Mouse (Mus musculus): ENCODE measurements around the gene Nit2.
A peak's percentile ranks its signal among the peaks of the same experiment; 100 is the strongest.

Nit2 gene

DNA sequence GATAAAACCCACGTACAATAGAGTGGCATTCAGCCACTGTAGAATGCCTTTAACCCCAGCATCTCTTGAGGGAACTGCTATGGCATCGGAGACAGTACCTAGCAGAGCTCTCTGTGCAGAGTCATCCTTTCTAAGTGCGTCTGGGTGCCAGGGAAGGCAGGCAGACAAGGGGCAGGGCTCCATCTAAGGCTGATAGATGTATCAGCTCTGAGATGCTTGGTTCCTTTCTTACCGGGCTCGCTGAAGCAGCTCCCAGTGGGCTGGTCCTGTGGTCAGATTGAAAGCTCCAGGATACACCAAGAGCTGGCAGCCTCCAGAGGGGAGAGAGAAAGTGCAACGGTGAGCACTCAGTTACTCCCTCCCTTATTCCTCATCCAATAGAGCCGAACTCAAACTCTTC is 7.3 kb downstream of the Nit2 start:
- no peak for DNase-seq

DNA sequence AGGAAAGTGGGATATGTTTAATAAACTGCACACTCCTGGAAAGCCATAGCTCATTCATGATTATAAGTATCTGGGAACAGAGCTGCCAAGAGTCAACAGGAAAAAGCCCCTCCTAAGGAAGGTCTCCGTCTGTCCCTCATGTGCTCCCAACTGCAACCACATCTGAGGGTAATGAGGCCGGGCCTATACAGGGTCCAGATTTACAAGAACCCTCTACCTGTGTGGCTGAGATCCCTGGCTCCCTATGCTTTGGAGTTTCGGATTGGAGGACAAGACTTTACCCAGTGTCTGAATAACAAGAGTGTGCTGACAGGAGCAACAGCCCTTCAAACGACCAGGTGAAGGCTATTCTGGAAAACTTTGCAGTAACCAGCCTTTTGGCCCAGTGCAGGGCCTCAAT is 9.4 kb downstream of the Nit2 start:
- DNase-seq = no peak

DNA sequence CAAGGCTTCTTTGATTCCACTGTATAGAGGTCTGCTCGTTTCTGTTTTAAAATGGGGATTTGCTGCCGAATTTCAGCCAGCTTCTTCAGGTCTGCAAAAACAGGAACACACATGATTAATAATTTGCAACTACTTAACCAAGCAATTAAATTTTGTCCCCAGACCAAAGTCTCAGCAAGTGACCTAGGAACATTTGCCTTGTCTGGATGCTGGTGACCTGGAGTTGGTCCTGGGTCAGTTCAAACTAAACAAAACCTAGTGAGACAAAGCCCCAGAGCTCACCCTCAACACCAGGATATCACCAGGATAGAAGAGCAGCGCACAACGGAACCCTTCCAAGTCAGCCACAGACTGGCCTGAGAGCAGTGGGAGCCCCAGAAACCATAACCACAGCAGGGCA is 10.1 kb downstream of the Nit2 start:
- no peak for DNase-seq

DNA sequence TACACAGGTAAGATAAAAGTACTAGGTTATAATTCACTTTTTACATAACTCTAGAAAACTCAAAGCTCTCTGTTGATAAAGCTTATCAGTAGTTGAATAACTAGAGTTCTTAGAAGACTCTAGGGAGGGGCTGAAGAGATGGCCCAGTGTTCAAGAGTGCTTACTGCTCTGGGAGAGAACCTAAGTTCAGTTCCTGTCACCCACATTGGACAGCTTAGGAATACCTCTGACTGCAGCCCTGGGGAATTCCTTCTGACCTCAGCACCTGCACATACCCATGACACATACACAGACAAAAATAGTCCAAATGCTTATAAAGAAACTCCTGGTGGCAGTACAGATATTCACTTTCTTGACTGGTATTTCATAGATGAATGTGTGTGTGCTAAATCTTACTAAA is 11.2 kb downstream of the Nit2 start:
- no peak for DNase-seq

DNA sequence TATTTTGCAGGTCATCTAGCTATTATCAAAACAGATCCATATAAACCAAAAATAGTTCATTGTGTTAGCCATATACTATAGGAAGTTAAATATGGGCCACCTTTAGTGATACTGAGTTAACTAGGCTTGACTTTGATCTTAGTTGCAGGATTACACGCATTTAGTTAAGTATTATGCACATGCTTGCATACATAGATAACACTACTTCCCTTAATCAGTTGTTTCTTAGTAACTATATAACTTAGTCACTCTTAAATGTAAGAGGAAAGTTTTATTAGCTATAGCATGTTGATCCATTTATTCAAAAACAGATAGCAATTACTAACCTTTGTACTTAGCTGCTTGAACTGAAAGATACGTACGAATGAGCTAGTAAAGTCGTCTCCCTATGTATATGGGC is 15.7 kb downstream of the Nit2 start:
- DNase-seq = no peak

DNA sequence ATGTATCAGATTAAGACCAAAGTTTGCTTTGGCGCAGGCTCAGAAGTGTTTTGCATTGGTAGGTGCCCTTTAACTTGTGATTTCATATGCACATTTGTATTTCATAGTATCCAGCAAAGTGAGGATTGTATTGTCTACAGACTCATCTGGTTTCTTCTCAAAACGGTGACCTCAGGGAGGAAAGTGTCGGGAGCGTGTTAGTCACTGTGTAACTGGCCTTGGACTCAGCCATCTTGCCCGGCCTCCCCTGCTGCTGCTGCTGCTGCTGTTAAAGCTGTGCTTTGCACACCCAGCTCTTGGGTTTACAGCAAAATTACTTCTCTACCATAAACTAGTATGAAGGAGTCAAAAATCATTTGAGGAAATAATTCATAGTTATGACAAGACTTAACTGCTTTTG is 22.4 kb downstream of the Nit2 start:
- DNase-seq = no peak

DNA sequence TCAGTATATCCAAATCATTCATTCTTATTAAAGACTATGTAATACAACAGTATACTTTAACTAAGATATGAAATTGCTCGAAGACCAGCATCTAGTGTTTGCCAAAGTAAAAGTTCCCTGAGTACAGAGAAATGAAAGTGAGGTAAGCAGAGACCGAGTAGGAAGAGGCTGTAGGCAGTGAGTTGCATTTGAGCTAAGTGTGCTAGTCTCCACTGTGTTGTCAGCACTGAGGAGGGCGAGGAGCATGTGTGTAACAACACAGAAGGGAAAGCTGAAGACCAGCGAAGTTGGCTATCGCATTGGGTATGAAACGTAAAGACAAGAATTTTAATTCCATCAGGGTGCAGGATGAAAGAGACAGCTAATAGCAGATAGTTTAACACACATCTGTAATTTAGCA is 33.5 kb downstream of the Nit2 start:
- DNase-seq = no peak

DNA sequence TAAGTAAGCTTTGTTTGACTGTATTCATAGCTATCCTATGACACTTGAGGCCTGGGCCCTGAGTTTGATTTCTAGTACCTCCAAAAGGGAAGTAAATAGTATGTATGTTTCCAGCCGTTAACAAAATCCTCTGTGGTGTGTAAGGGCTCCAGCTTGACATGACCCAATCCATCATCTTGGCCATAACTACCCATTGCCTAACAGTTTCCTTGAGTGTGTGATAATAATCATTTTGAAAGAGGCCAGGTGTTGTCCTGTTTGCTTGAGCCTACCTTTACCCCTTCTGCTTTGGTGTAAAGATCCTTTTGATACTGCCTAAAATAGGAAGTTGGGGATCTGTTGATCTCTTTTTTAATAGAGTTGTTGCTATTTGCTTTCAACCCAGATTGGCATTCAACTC is 34.8 kb downstream of the Nit2 start:
- no peak for DNase-seq

DNA sequence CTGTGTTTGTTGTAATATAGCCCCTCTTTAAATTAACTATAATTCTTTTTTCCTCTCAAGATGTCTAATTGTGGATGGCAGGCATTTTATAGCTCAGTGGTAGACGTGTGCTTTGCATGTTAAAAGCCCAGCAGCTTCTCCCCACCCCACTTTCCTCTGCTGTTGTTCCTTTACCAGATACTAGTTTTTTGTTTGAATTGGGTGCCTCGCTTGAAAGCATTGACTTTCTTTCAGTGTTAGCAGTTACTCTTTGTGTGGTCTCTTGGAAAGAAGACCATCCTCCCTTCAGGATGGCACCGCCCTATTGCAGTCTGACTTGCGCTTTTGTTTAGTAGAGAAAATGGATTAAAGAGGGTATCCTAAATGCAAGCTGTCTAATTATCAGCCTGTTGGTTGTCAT is 35.6 kb downstream of the Nit2 start:
- DNase-seq = no peak

DNA sequence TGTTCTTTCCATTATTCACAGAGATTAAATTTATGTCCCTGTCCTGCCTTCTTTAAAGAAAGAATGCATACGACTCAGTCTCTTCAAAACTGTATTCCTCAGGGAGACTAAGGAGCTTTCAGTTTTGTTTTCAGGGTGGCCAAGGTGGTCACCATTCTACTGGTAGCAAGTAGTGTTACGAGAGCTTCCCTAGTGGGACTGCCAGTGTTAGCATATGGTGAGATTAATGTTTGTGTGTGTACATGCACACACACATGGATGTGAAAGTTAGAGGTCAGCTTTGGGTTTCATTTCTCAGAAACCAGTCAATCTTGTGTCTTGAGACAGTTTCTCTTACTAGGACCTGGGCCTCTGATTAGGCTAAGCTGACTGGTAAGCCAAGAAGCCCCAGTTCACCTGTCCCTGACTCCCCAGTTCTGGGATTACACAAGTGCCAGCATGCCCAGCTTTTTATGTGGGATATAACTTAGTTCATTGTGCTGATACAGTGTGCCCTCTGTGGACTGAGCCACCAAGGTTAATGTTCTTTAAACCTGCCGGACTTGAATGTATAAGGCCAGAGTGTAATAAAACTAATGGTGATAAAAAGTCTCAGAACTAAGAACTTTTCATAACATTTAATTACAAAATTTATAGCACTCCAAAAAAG is 36.3 kb downstream of the Nit2 start:
- no peak for DNase-seq

DNA sequence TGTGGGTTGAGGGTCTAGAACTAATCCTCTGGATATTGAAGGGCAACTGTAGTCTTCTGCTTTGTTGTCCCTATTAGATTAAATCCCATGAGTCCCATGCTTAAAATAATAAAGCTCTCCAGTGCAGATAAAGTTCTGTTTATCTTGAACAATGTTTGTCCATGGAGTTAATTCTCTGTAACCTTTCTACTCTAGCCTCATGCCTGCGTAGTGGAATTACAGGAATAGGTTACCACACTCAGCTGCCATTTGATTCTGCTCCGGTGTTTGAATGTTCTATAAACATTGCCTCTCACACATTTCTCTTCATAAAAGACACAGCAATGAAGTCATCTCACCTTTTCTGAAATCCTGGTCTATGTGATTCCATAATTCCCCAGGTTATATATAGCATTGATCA is 39.3 kb downstream of the Nit2 start:
- DNase-seq = no peak

DNA sequence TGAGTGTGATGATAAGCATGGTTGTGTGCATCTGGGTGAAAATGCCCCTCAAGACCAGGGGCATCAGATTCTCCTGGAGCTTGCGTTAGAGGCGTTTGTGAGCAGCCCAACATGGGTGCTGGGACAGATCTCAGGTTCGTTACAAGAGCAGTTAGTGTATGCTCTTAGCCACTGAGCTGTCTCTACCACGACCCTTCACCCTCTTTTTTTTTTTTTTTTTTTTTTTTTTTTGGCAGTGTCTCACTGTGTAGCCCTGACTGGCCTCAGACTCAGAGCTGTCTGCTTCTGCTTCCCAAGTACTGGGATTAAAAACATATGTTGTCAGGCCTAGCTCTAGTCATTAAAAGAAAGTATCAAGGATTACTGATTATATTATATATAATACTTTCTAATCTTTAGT is 40.9 kb downstream of the Nit2 start:
- DNase-seq = no peak

DNA sequence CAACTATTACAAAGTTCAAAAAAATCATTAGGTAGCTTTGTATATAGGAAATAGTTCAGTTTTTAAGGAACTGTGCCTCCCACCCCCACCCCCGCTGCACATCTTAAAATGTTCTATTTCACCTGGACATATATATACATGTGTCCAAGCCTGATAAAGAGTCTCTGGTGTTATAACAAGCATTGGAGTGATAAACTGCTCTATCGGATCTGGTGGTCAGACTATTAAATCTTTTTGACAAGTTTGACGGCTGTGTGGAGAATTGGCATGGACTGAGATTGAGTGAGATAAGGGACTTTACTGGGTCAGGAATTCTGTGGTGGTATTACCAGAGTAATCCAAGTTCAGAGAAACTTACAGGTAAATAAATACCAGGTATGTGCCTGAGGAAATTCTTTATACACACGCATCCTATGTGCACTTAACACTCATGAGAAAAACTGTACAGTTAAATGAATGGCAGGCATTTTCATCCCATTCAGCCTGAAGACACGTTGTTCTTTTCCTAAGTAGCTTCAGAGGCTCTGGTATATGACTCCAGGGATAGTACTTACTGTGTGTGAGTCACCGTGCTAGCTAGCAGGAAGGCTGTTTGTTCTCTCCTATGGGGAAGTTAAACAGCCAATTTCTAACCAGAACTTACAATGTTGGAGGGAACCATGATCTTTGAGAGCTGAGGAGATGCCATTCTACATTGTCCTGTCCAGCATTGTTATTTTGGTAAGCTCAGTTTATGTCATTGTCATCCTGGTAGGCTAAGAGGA is 44.3 kb downstream of the Nit2 start:
- DNase-seq = no peak

DNA sequence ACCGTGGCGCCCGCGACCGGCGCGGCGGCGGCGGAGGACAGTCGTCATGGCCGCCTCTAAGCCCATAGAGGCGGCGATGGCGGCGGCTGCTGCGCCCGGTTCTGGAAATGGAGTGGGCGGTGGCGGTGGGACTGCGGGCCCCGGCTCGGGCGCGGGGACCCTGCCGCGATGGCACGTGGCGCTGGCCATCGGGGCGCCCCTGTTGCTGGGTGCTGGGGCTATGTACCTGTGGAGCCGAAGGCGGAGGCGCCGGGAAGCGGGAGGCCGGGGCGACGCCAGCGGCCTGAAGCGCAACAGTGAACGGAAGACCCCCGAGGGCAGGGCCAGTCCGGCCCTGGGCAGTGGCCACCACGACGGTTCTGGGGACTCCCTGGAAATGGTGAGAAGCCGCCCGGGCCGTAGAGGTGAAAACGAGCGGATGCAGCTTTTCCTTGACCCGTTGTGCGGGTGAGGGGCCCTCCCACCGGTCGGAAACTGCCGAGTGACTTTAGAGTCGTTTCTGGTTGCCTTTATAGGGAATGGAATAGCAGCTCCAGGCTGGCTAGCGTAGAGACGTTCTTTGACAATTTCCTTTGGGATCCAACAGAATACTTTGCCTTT is 45.2 kb downstream of the Nit2 start:
- no peak for DNase-seq

DNA sequence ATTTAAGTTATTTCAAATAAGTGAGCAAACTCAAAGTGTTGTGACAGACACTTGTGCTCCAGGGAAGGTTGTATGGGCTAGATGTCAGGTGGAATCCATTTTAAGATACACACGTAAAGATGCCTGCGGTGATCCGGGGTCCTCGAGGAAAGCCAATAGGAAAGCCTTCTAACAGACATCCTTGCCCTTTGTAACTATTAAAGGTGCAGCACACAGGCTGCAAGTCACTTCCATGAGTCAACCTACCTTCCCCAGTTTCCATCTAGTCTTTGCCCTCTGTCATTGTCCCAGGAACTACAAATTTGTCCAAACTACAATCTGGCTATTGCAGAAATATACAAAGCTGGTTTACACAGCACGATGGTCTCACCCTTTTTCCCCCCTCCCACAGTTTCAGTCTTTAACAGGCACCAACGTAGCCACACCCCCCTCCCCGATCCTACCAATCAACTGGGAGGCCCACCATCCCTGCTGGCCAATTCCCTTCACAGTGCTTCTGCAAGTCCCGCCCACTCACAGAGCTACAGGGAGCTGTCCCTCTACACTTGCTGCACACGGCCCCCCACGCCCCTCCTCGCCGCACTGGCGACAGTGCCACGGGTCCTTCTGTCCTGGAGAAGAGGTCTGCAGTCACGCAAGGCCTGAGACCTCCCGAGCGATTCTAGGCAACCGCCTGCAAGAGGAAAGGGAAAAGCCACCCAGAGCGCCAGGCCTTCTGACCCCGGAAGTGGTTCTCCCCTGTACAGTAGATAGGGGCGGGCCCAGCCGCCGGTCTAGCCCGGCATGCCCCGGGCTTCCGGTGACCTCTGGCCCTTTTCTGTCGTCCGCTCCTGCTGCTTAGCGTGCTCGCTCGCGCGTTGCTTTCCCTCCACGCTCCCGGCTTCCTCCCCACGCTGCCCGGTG is 46.0 kb downstream of the Nit2 start, which contains the start of gene Tomm70a:
Gene Tomm70a, plus strand, starts transcription at position 791 of the 903 bp plus-strand sequence.
- peak; percentile 96 for DNase-seq

DNA sequence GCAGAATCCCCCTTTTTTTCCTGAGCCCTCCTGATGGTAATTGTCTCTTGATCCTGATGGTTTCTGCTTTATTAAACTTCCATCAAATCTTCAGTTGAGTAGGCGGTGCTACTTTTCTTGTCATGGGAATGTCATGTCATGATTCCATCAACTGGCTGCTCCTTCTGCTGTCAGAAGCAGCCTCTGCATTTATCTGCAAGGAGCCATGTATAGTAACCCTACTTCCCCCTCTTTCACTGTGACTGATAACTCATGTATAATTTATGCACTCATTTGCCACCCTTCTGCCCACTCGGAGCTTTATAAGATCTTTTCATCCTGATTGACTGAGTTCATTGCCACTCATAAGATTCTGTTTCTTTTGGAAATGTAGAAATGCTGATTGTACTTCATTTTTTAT is 49.6 kb downstream of the Nit2 start:
- no peak for DNase-seq

DNA sequence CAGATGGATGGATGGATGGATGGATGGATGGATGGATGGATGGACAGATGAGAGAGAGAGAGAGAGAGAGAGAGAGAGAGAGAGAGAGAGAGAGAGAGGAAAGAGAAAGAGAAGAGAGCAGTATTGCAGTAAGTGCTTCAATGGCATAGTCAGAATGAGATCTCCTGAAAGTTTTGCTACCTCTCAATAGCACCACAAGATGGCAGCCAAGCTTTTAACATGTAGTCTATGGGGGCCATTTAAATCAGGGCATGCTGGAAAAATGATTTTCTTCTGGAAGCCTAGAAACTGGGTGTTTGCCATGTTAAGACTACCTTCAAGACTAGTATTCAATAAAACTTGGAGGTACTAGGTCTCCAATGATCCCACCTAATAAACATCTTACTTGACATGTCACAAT is 51.1 kb downstream of the Nit2 start:
- no peak for DNase-seq
